Mouse (Mus musculus): Measurements from ENCODE around the gene Cand2.

GRCm38 (mm10) chr6:115804432-115805192 lies 30.3 kb downstream of the Cand2 start:
- TF ChIP-seq CTCF (IDR thresholded peaks at IDR 0.05; ENCODE audit: low read depth) (no peak), EP300 (IDR thresholded peaks at IDR 0.05; ENCODE audit: low read depth) (no peak)

All from heart, postnatal 0 days (tissue).